Mouse (Mus musculus): Measurements from ENCODE around the gene Lamp1.

The Lamp1 gene

DNA sequence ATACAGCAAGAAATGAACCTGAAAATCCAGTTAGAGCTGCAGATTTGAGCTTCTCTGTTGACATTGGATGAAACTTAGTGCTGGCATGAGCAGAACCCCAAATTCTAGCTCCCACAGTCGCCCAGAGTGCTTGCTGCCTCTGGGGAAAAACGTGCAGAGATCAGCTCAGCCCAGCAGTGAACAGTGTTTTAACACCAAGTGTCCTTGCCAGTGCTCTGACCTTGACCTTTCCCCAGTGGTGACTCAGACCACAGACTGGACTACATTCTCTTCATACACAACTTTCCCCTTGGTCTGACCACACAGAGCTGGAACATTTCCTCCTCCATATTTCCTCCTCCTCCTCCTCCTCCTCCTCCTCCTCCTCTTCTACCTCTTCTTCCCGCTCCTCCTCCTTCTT is 43.1 kb downstream of the Lamp1 start:
- DNase-seq = no peak

DNA sequence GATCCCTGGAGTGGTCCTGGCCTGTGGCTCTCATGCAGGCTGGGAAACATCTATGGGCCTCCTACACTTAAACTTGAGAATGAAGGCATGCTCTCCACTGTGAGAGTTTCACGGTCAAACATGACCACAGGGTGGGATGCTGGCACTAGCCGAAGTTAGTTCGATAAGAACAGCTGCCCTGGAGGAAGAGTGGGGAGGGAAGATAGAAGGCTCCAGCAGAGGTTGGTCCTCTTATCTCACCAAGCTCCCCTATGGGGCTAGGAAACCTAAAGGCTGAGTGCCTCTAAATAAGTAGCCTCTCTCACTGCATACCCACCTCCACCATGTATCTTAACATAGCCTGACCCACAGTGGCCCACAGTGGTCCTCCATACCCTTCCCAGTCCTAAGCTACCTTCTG is 43.8 kb downstream of the Lamp1 start:
- DNase-seq = no peak

DNA sequence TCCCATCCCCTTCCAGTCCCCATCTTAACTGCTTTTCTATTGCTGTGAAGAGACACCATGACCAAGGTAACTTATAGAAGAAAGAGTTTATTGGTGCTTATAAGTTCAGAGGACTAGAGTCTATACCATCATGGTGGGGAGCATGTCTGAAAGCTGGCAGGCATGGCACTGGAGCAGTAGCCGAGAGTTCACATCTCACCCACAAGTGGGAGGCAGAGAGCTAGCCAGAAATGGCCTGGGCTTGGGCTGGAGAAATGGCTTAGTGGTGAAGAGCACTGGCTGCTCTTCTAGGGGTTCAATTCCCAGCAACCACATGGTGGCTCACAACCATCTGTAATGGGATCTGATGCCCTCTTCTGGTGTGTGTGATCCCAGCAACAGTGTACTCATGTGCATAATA is 44.5 kb downstream of the Lamp1 start:
- DNase-seq = no peak

DNA sequence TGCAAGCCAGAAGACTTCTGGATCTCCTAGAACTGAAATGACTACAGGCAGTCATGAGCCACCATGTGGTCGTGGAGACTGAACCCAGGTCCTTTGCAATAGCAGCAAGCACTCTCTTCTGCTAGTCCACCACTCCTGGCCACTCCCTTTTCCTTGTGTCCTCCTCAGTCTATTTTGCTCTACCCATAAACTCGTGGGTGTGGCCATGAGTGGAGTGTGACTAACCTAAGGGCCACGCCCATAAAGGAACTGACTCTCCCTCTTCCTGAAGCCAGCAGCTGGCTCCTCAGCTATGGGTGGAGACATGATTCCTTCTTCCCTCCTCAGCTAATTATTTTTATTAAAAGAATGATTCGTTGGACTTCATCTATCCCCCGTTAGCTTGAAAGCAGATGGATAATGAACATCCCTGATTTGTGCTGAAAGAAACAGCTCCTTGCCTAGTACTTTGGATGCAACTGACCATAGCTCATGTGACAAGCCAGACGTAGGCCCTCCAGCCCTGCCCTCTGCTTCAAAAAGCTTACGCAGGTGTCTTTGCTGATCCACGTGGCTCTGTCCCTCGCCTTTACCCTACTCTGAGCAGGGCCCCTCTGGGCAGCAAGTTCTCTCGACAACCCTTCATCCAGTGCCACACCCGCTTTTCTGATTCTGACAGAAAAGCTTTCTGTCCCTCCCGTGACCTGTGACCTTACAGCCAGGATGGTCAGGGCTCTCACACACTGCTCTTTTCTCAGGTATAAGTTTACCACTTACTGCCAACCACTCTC is 45.6 kb downstream of the Lamp1 start:
- no peak for DNase-seq

DNA sequence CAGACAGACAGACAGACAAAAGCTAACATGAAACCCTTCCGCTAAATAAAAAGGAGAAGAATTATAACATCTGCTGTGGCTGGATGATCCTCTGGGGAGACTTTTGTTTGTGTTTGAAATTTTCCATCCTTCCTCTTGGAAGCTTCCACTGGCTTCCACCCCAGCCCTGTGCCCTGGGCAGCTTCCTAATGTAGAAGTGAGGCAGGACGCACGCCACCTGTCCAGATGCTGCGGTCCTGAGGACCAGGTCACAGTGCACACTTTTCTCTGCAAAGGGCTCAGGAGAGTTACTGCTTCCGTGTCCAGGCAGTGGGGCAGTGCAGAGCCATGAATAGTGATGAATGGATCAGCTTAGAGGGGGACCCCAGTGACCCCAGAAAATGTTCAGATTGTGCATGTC is 46.4 kb downstream of the Lamp1 start:
- no peak for DNase-seq

DNA sequence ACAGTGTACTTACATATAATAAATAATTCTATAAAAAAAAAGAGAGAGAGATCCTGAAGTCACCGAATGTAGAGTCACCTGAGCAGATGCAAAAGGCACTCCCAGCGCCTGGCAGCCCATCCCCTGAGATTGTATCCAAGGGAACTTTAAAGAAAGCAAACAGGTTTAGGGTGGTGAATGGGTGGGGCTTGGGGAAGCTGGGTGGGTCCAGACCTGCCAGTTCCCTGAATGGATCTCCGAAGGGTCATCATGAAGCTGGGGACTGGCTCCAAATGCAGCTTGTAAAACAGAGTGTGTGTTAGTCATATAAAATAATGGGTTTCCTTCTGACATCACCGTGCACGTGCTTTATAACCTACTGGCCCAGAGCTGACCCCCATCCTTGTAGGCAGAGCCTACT is 47.3 kb downstream of the Lamp1 start:
- DNase-seq = no peak

DNA sequence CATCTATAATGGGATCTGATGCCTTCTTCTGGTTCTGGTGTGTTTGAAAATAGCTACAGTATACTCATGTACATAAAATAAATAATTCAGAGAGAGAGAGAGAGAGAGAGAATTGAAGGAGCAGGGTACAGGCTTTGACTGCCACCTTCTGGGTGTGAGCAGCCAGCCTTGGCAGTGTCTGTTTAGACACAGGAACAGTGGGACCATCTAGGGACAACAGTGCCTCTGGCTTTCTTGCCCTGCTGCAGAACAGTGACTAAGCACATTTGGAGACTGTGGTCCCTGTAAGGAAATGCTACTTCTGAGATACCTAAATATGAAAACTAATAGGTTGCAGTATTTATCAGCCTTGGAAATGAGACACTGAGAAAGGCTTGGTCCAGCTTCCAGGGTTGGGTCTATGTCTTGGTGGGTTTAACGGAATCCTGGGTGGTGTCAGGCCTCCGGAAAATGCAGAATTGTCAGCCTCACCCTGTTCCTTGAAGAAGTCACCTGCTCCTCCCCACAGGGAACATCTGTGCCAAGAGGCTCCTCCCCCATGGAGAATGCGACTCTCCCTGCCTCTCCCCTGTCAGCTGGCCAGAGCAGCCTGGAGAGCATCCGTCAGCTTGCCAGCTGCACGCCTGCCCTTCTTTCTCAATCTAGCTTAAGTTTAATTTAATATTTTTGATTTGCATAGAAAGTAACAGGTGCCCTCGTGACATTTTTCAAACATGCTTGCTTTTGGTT is 49.8 kb downstream of the Lamp1 start:
- DNase-seq = no peak

DNA sequence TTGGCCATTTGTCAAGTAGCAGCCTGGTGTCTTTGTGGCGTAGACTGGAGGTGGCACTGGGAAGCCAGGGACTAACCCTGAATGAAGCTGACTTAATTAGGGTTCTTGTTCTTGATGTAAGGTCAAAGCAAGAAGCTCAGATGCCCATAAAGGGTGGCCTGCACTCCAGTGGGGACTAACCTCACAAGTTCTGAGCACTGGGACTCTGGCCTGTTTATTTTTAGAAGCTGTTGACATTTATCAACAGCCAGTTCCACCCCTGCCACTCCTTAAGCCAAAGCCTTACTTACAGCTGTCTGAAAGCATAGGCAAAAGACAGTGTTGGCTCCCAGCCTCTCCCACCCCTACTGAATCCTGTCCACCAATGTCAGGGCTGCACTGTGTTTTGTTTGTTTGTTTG is 50.8 kb downstream of the Lamp1 start:
- no peak for DNase-seq

DNA sequence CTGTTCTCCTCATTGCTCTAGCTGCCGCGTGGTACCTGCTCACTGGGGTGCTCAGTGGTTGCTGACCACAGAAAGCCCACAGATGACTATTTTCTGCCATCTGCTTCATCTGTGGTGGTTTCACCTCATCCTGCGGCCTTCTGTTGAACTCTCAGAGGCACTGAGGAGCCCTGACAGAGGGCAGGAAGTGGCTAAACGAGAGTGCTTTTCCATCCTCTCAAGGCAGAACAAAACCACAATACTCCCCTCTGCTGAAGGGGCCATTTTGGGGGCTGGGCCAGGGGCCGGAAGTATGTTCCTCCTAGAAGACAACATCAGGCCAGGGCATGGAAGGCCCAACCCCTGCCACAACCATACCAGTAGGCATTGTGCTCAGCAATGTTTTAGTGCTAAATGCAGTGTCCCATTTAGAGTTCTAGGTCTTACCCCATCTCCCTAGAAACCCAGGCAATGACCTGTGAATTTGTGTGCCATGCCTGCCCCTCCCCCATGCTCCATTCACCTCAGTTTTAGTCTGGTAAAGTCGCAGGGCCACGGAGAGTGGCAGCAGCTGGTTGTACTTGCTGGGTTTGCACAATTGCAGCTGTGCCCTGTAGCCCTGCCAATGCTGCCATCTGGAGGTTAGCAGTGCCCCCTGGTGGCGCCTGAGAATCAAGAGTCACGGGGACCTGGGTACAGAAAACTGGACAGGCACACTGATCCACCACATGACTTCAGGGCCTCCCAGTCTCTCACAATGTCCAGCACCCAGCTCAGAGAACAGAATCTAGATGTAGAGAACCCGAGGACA is 54.7 kb downstream of the Lamp1 start:
- peak; percentile 55 to 79 for DNase-seq

DNA sequence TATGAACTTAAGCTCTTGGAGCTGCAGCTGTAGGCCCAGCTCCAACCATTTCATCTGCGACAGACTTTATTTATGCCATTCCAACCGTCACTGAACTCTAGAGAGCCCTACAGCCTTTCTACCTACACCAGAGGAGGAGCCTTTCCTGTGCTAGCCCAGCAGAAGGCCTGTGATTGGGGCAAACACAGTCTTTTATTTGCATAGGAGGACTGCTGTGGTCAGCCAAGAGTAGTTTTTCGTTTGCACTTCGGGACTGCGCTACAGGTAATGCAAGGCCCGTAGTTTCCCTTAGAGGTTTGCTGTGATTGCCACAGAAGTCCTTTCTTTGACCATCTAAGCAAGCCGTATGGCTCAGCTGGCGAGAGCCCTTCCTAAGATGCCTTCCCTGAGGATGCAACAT is 57.4 kb downstream of the Lamp1 start:
- DNase-seq = no peak

DNA sequence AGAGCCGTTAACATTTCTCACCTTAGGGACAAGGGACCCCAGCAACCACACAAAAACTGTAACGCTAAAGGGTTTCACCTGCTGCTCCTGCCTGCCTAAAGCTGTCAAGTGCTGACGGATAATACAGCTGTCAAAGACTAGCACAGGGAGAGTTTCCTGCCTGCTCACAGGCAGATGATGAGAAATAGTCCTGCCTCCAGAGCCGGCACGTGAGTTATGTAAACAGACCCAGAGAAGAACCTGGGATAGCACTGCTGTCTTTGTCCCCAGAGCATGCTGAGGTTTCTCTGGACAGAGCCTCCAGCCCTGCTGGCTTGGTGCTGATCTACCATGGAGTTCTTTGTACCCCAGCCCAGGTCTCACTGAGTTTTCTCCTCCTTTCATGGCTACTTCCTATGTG is 58.1 kb downstream of the Lamp1 start:
- DNase-seq = no peak

DNA sequence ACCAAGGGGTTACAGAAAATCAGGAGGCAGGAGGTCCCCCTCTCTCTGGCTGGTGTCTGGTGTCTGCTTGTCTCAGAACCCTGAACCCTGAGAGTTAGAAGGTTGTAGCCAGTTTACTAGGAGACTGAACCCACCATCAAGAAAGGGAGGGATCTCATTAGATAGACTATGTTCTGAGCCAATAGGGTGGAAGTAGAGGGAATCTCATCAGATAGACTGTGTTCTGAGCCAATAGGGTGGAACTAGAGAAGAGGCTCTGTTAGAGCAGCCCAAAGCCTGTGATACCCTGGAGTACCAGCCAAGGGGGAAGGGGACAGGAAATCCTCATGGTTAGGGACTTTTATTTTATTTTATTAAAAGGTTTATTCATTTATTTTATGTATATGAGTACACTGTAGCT is 59.0 kb downstream of the Lamp1 start:
- DNase-seq = no peak

DNA sequence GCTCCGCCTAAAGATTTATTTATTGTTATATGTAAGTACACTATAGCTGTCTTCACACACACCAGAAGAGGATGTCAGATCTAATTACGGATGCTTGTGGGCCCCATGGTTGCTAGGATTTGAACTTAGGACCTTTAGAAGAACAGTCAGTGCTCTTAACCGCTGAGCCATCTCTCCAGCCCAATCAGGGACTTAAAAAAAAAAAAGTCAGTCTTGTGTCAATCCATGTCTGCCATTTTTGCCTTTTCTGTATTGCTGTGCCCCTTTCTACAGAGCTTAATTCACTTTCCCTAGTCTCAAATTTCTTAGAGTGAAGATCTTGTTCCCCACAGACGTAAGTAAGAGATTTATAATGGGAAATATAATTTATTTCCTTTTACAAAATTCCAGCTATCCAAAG is 59.5 kb downstream of the Lamp1 start:
- DNase-seq = no peak

DNA sequence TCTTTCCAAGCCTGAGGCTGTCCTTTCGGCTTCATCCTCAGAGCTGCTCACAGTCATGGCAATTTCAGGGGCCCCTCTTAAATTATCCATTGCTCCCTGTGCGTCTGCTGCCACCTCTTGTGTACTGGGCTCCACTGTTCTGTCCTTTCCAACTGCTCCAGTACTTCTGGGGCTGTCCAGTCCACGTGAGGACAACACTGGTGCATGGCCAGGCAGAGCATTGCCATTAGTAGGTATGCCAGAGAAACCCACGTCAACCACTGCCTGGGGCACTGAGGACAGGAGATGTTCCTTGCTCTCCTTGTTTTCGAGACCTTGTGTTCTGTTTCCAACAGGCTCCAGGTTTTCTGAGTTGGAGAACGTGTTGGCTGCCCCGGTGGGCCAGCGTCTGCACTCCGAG is 65.5 kb downstream of the Lamp1 start:
- DNase-seq = no peak
